Mouse (Mus musculus) MEL (cell line): Measurements from ENCODE around the gene Rsph3a. TPM values are rescaled to one million over a fixed set of nuclear protein-coding genes. Genes with fewer than 3 reads are reported as not detected.
"Not testable (repeated sequence)": the region's sequence is repeated elsewhere in the genome, so short reads cannot be mapped to it uniquely, and the experiment has no call there.

ENCODE experiments used
- DNase-seq: peaks from one replicate; pipeline ENCODE4 v3.0.0; 2011; ENCODE audit warnings: low read depth, low spot score
- H3K27ac ChIP-seq: 2 replicates; pipeline ENCODE4 v1.5.1; 2012; ENCODE audit warnings: low read depth, mild to moderate bottlenecking, control low read depth, low read length, moderate library complexity; ENCODE audit not compliant: control insufficient read depth
- H3K27me3 ChIP-seq, 2 experiments: fragments of 150-350 bp in 1 of 2; sonication (generic) in 1 of 2; 2 replicates each; pipeline ENCODE4 v1.6.1; 2012; ENCODE audit warnings: low read length in 2 of 2, mild to moderate bottlenecking in 2 of 2, improper control_type of control experiment in 1 of 2, moderate library complexity in 1 of 2; ENCODE audit not compliant: insufficient read depth in 2 of 2, control insufficient read depth in 1 of 2
- H3K36me3 ChIP-seq, 2 experiments: 2 replicates each; pipeline ENCODE4 v1.6.1; 2012 to 2014; ENCODE audit warnings: low read length in 2 of 2, improper control_type of control experiment in 1 of 2, inconsistent platforms in 1 of 2, mild to moderate bottlenecking in 1 of 2; ENCODE audit not compliant: insufficient read depth in 2 of 2, control insufficient read depth in 1 of 2
- H3K4me1 ChIP-seq, 2 experiments: fragments of 150-350 bp in 1 of 2; sonication (generic) in 1 of 2; 2 replicates each; pipeline ENCODE4 v1.6.1; 2012; ENCODE audit warnings: low read length in 2 of 2, improper control_type of control experiment in 1 of 2, mild to moderate bottlenecking in 1 of 2; ENCODE audit not compliant: insufficient read depth in 2 of 2, control insufficient read depth in 1 of 2
- H3K4me3 ChIP-seq, 2 experiments: fragments of 150-350 bp in 1 of 2; sonication (generic) in 1 of 2; 2 replicates each; pipeline ENCODE4 v1.5.1; 2012; ENCODE audit warnings: low read depth in 2 of 2, low read length in 2 of 2, mild to moderate bottlenecking in 2 of 2, moderate library complexity in 2 of 2, control low read depth in 1 of 2, improper control_type of control experiment in 1 of 2; ENCODE audit not compliant: control insufficient read depth in 1 of 2, insufficient read depth in 1 of 2
- H3K79me2 ChIP-seq: 2 replicates; pipeline ENCODE4 v1.6.1; 2012; ENCODE audit warnings: mild to moderate bottlenecking, low read length, moderate library complexity; ENCODE audit not compliant: control insufficient read depth, poor library complexity, insufficient read depth
- H3K9ac ChIP-seq: 2 replicates; pipeline ENCODE4 v1.6.1; 2012; ENCODE audit warnings: low read depth, mild to moderate bottlenecking, control low read depth, low read length, moderate library complexity; ENCODE audit not compliant: control insufficient read depth, poor library complexity, severe bottlenecking
- H3K9me3 ChIP-seq: fragments of 150-350 bp; sonication (generic); replicated peaks from 2 replicates; pipeline ENCODE4 v1.6.1; 2012; ENCODE audit warnings: mild to moderate bottlenecking, low read length, improper control_type of control experiment, moderate library complexity; ENCODE audit not compliant: insufficient read depth
- BHLHE40 ChIP-seq: IDR thresholded peaks from 2 replicates; pipeline ENCODE4 v1.6.1; 2012; ENCODE audit warnings: low read depth, mild to moderate bottlenecking, inconsistent platforms, low read length, improper control_type of control experiment, borderline replicate concordance
- CHD1 ChIP-seq: IDR thresholded peaks from 2 replicates; pipeline ENCODE4 v1.6.1; 2012; ENCODE audit warnings: low read depth, mild to moderate bottlenecking, inconsistent platforms, low read length, improper control_type of control experiment
- ELF1 ChIP-seq: IDR thresholded peaks from 2 replicates; pipeline ENCODE4 v1.6.1; 2014; ENCODE audit warnings: low read depth, mild to moderate bottlenecking, inconsistent platforms, low read length, improper control_type of control experiment, moderate library complexity
- EP300 ChIP-seq, 2 experiments: IDR thresholded peaks; 2 replicates each; pipeline ENCODE4 v1.6.1; 2011; ENCODE audit warnings: improper control_type of control experiment in 2 of 2, low read length in 2 of 2, low read depth in 1 of 2, mild to moderate bottlenecking in 1 of 2
- HCFC1 ChIP-seq: IDR thresholded peaks from 2 replicates; pipeline ENCODE4 v1.6.1; 2012; ENCODE audit warnings: low read depth, mild to moderate bottlenecking, inconsistent platforms, low read length, improper control_type of control experiment, moderate library complexity
- KAT2A ChIP-seq: conservative IDR thresholded peaks from 2 replicates; pipeline ENCODE4 v1.6.1; 2012; ENCODE audit warnings: low read depth, low read length, improper control_type of control experiment, inconsistent platforms
- MAX ChIP-seq: IDR thresholded peaks from 2 replicates; pipeline ENCODE4 v1.6.1; 2011; ENCODE audit warnings: low read length, improper control_type of control experiment
- MAZ ChIP-seq: IDR thresholded peaks from 2 replicates; pipeline ENCODE4 v1.6.1; 2012; ENCODE audit warnings: low read depth, mild to moderate bottlenecking, inconsistent platforms, low read length, improper control_type of control experiment
- MXI1 ChIP-seq: IDR thresholded peaks from 2 replicates; pipeline ENCODE4 v1.6.1; 2011; ENCODE audit warnings: mild to moderate bottlenecking, low read depth, low read length, improper control_type of control experiment
- MYC ChIP-seq: IDR thresholded peaks from 2 replicates; pipeline ENCODE4 v1.6.1; 2011; ENCODE audit warnings: low read depth, mild to moderate bottlenecking, low read length, improper control_type of control experiment, moderate library complexity
- NELFE ChIP-seq: IDR thresholded peaks from 2 replicates; pipeline ENCODE4 v1.6.1; 2011; ENCODE audit warnings: low read depth, low read length, improper control_type of control experiment
- POLR2A ChIP-seq, 2 experiments: IDR thresholded peaks; 2 replicates each; pipeline ENCODE4 v1.6.1; 2011 to 2012; ENCODE audit warnings: low read length in 2 of 2, mild to moderate bottlenecking in 2 of 2, control low read depth in 1 of 2, improper control_type of control experiment in 1 of 2, low read depth in 1 of 2, moderate library complexity in 1 of 2; ENCODE audit not compliant: control insufficient read depth in 1 of 2, insufficient read depth in 1 of 2, poor library complexity in 1 of 2
- POLR2AphosphoS5 ChIP-seq: IDR thresholded peaks from 2 replicates; pipeline ENCODE4 v1.6.1; 2012; ENCODE audit warnings: low read depth, borderline replicate concordance, mild to moderate bottlenecking, inconsistent platforms, low read length, moderate library complexity, mixed read lengths
- SIN3A ChIP-seq: IDR thresholded peaks from 2 replicates; pipeline ENCODE4 v1.6.1; 2012; ENCODE audit warnings: low read length, improper control_type of control experiment, inconsistent platforms
- SMC3 ChIP-seq: IDR thresholded peaks from 2 replicates; pipeline ENCODE4 v1.6.1; 2011; ENCODE audit warnings: low read depth, low read length, improper control_type of control experiment
- TAL1 ChIP-seq: IDR thresholded peaks from 2 replicates; pipeline ENCODE4 v1.6.1; 2012; ENCODE audit warnings: mild to moderate bottlenecking, inconsistent platforms, low read length, moderate library complexity, mixed read lengths
- TBP ChIP-seq: IDR thresholded peaks from 2 replicates; pipeline ENCODE4 v1.8.0; 2011; ENCODE audit warnings: low read depth, low read length, improper control_type of control experiment
- TCF12 ChIP-seq: IDR thresholded peaks from 2 replicates; pipeline ENCODE4 v1.6.1; 2014; ENCODE audit warnings: low read depth, mild to moderate bottlenecking, inconsistent platforms, low read length, improper control_type of control experiment, moderate library complexity
- USF1 ChIP-seq: IDR thresholded peaks from 2 replicates; pipeline ENCODE4 v1.6.1; 2014; ENCODE audit warnings: low read depth, mild to moderate bottlenecking, inconsistent platforms, low read length, improper control_type of control experiment, moderate library complexity
- USF2 ChIP-seq, 2 experiments: IDR thresholded peaks; 2 replicates each; pipeline ENCODE4 v1.6.1; 2011 to 2012; ENCODE audit warnings: improper control_type of control experiment in 2 of 2, low read length in 2 of 2, borderline replicate concordance in 1 of 2, inconsistent platforms in 1 of 2, low read depth in 1 of 2, mild to moderate bottlenecking in 1 of 2; ENCODE audit not compliant: insufficient read depth in 1 of 2
- ZC3H11A ChIP-seq: IDR thresholded peaks from 2 replicates; pipeline ENCODE4 v1.6.1; 2012; ENCODE audit warnings: low read depth, mild to moderate bottlenecking, inconsistent platforms, low read length, improper control_type of control experiment
- ZKSCAN1 ChIP-seq: IDR thresholded peaks from 2 replicates; pipeline ENCODE4 v1.6.1; 2012; ENCODE audit warnings: low read depth, mild to moderate bottlenecking, inconsistent platforms, low read length, improper control_type of control experiment, moderate library complexity
- ZMIZ1 ChIP-seq: IDR thresholded peaks from 2 replicates; pipeline ENCODE4 v1.6.1; 2012; ENCODE audit warnings: low read depth, mild to moderate bottlenecking, inconsistent platforms, low read length, improper control_type of control experiment, moderate library complexity
- ZNF384 ChIP-seq: IDR thresholded peaks from 2 replicates; pipeline ENCODE4 v1.6.1; 2012; ENCODE audit warnings: low read depth, mild to moderate bottlenecking, inconsistent platforms, low read length, improper control_type of control experiment
- polyA plus RNA-seq, 2 experiments: library from polyadenylated mRNA; stranded (reverse) in 1 of 2; unstranded in 1 of 2; fragments of >175 nt in 1 of 2; fragments of >200 nt in 1 of 2; gene quantifications; 2 replicates each; pipeline versions ENCODE4 v1.2.1 to v1.2.4; 2012; ENCODE audit warnings: low replicate concordance in 2 of 2, low read depth in 1 of 2; ENCODE audit not compliant: insufficient read length in 2 of 2, insufficient read depth in 1 of 2, missing spikeins in 1 of 2
- total RNA-seq: library from RNA; depleted of rRNA; stranded (reverse); fragments of 300-350 nt; gene quantifications from 2 replicates; pipeline ENCODE4 v1.2.3, GENCODE M21; 2012; rRNA removed

Rsph3a gene
- total RNA-seq (18.7 and 25.5 TPM in 2 replicates), polyA plus RNA-seq (10 to 100 TPM in 1 of 2 experiments, not detected in 1; 37.4 TPM)

- not testable (repeated sequence) for H3K36me3 ChIP-seq, H3K4me1 ChIP-seq, H3K27me3 ChIP-seq, H3K79me2 ChIP-seq, H3K9me3 ChIP-seq
- peak; percentile 89 for DNase-seq
- TF ChIP-seq HCFC1 (peak; percentile 63), NELFE (peak; percentile 56), CHD1 (peak; percentile 80; the same call in 1 of the 2 replicates), POLR2A (IDR thresholded peaks at IDR 0.05; ENCODE audit: control insufficient read depth in 1 of 2, insufficient read depth in 1 of 2, low read depth in 1 of 2, low read length in 2 of 2, poor library complexity in 1 of 2) (peak; percentile 73 to 80), TBP (peak; percentile 73), MXI1 (peak; percentile 89), MYC (peak; percentile 88), MAX (peak; percentile 73), ZMIZ1 (peak; percentile 75; the same call in 1 of the 2 replicates), MAZ (peak; percentile 26; the same call in 1 of the 2 replicates), SIN3A (peak; percentile 73), ELF1 (peak; percentile 81)
- Histone ChIP-seq H3K4me3 (peak within 1 kb of the TSS; percentile 66 to 88), H3K9ac (peak within 1 kb of the TSS; percentile 92), H3K27ac (peak within 1 kb of the TSS; percentile 93)
Measured at GRCm38 (mm10) chr17:7945117-7946052, at the start of gene Rsph3a. TSS of gene Rsph3a (plus strand) at chr17:7945614.

- Histone ChIP-seq H3K36me3 (no peaks in the 10 kb centered on the region), H3K79me2 (no peaks in the 10 kb centered on the region), H3K4me1 (peaks cover 0 to 11% of the 10 kb centered on the region in 2 experiments; a peak in 2 of 4 replicates), H3K27ac (no peak overlapping the region), H3K4me3 (no peak overlapping the region), H3K27me3 (peaks cover 2 to 11% of the 10 kb centered on the region in 2 experiments; a peak in 3 of 4 replicates), H3K9ac (no peak overlapping the region), H3K9me3 (no peaks in the 10 kb centered on the region)
- no peak for DNase-seq
- TF ChIP-seq USF2 (IDR thresholded peaks at IDR 0.05; ENCODE audit: borderline replicate concordance in 1 of 2, insufficient read depth in 1 of 2, low read depth in 1 of 2, low read length in 2 of 2) (no peak), SMC3 (no peak), SIN3A (no peak), USF1 (no peak), TAL1 (no peak), TBP (no peak), MAZ (no peak), TCF12 (no peak), MYC (no peak), NELFE (no peak), ELF1 (no peak), EP300 (IDR thresholded peaks at IDR 0.05; ENCODE audit: low read depth in 1 of 2, low read length in 2 of 2) (no peak), ZKSCAN1 (no peak), BHLHE40 (no peak), HCFC1 (no peak), ZC3H11A (no peak), ZNF384 (no peak), KAT2A (no peak), POLR2AphosphoS5 (no peak), MAX (no peak)
Measured at GRCm38 (mm10) chr17:7896047-7896635, 49.3 kb upstream of the Rsph3a start.
